Mouse (Mus musculus) neural tube, embryonic 12.5 days (tissue): ENCODE data around the gene Tmc8. TPM values are rescaled to one million over a fixed set of nuclear protein-coding genes. Genes with fewer than 3 reads are reported as not detected.
A peak's percentile ranks its signal among the peaks of the same experiment; 100 is the strongest.
"Not testable (repeated sequence)": the region's sequence is repeated elsewhere in the genome, so short reads cannot be mapped to it uniquely, and the experiment has no call there.

Experiments
- ATAC-seq: fragments of 200-750 bp; cut with Nextera tagmentation; 2 replicates; pipeline ENCODE4 v1.8.0; 2017; ENCODE audit warnings: low read depth, mild to moderate bottlenecking, moderate TSS enrichment, moderate library complexity; ENCODE audit not compliant: low FRiP score
- H3K27ac ChIP-seq: fragments of 300-500 bp; sonication (generic); 2 replicates; pipeline ENCODE4 v1.5.1; 2016
- H3K27me3 ChIP-seq: fragments of 300-500 bp; sonication (generic); replicated peaks from 2 replicates; pipeline ENCODE4 v1.6.1; 2016; ENCODE audit warnings: mild to moderate bottlenecking
- H3K36me3 ChIP-seq: fragments of 300-500 bp; sonication (generic); 2 replicates; pipeline ENCODE4 v1.6.1; 2016; ENCODE audit warnings: mild to moderate bottlenecking
- H3K4me1 ChIP-seq: fragments of 300-500 bp; sonication (generic); 2 replicates; pipeline ENCODE4 v1.6.1; 2016
- H3K4me2 ChIP-seq: fragments of 300-500 bp; sonication (generic); replicated peaks from 2 replicates; pipeline ENCODE4 v1.6.1; 2016; ENCODE audit warnings: mild to moderate bottlenecking
- H3K4me3 ChIP-seq: fragments of 300-500 bp; sonication (generic); 2 replicates; pipeline ENCODE4 v1.5.1; 2016
- H3K9ac ChIP-seq: fragments of 300-500 bp; sonication (generic); 2 replicates; pipeline ENCODE4 v1.6.1; 2016; ENCODE audit warnings: mild to moderate bottlenecking
- H3K9me3 ChIP-seq: fragments of 300-500 bp; sonication (generic); 2 replicates; pipeline ENCODE4 v1.6.1; 2016; ENCODE audit warnings: mild to moderate bottlenecking
- WGBS: fragments of 180-500 bp; shearing (Covaris S2); methylation state at CpG from one replicate; pipeline ENCODE4 v1.1.7; 2016; 5-methylcytosine and 5-hydroxymethylcytosine counted together
- polyA plus RNA-seq: library from polyadenylated mRNA; unstranded; fragments of >200 nt; fragmentation: Nextera tagmentation; extraction: Ambion mirVana; gene quantifications from 2 replicates; pipeline ENCODE4 v1.2.1, GENCODE M21; 2016

Tmc8 gene
- polyA plus RNA-seq, 1 experiment from 2014 or later = 1.0 TPM

DNA sequence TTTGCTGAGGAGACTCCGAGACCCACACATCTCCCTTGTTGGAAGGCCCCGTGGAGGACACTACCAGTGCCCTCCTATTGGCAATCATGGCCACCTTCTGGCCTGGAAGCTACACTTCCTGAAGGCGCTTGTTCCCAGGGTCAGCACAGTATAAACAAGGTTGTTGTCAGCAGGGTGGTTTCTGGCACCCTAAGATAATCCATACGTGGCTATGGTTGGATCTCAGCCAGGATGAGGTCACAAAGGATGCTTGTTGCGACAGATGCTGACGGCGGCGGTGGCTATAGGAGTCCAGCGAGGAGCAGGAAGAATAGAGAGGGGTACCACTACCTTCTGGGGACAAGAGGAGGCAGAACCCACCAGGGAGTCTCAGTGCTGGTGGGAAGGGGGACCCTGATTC, 48.5 kb downstream of the Tmc8 start:
- H3K27ac ChIP-seq = no peak overlapping the region
- H3K4me2 ChIP-seq = no peak overlapping the region
- WGBS = 87% methylated on average over 9 of the region's 9 CpGs
- H3K4me1 ChIP-seq = peaks cover 32% of the 10 kb centered on the region
- H3K36me3 ChIP-seq = no peaks in the 10 kb centered on the region
- H3K27me3 ChIP-seq = no peaks in the 10 kb centered on the region
- ATAC-seq = no peak
- H3K4me3 ChIP-seq = no peak overlapping the region
- no peaks in the 10 kb centered on the region for H3K9me3 ChIP-seq
- H3K9ac ChIP-seq = no peak overlapping the region

DNA sequence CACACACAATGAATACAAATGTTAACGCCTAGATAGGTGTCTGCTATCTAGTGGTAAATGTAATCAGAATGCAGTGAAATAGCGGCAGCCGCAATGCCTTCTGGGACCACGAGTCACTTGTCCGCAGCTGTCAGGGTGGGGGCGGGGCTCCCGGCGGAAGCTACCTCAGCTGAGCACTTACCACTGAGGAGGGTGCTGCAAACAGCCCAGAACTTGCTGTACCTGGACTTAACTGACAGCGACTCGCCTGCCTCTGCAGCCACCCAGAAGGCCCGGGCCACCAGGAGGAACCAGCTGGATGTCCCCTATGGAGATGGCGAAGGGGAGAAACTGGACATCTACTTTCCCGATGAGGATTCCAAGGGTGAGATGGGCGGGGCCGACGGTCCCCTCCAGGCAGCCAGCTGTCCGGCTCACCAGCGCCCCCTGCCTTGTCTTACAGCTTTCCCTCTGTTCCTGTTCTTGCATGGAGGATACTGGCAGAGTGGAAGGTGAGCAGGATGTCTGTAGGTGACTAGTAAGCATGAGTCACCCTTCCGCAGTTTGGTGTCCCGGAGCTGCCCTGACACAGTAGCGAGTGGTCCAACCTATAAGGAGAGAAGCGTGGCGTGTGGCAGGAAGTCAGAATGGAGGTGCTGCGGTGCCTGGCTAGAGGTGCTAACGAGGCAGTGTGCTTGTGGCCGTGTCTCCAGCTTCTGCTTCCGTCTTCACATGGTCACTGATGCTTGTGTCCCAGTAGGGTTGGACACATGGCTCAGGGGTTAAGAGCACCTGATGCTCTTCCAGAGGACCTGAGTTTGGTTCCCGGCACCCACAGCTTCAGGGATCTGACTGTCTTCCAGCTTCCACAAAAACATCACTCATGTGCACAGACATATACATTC, 50.5 kb downstream of the Tmc8 start:
- 0 out of 2 replicates have a peak overlapping the region, but pooled peaks have one; percentile 26 for H3K9ac ChIP-seq
- ATAC-seq = peak; percentile 64
- no peaks in the 10 kb centered on the region for H3K36me3 ChIP-seq
- H3K4me2 ChIP-seq = peak overlapping the region; percentile 61
- 19% methylated on average over 28 of the region's 28 CpGs for WGBS
- H3K27ac ChIP-seq = no peak overlapping the region; the same call in 1 of the 2 replicates
- H3K4me3 ChIP-seq = peak overlapping the region; percentile 36
- H3K4me1 ChIP-seq = peaks cover 15% of the 10 kb centered on the region; the same call in 1 of the 2 replicates
- H3K9me3 ChIP-seq = no peaks in the 10 kb centered on the region
- H3K27me3 ChIP-seq = no peaks in the 10 kb centered on the region

GRCm38 (mm10) chr11:117833509-117833908, 51.6 kb downstream of the Tmc8 start:
- 81% methylated on average over 6 of the region's 6 CpGs for whole genome bisulfite sequencing

GRCm38 (mm10) chr11:117834086-117834485, 52.2 kb downstream of the Tmc8 start:
- Histone ChIP-seq H3K4me2 (no peak overlapping the region), H3K27ac (no peak overlapping the region), H3K4me3 (no peak overlapping the region), H3K4me1 (0 out of 2 replicates have a peak, but pooled peaks cover 7% of the 10 kb centered on the region), H3K9ac (no peak overlapping the region), H3K27me3 (no peaks in the 10 kb centered on the region), H3K9me3 (no peaks in the 10 kb centered on the region), H3K36me3 (no peaks in the 10 kb centered on the region)
- ATAC-seq = no peak
- 95% methylated on average over 8 of the region's 8 CpGs for WGBS

More at GRCm38 (mm10) chr11:117833509-117833908, 51.6 kb downstream of the Tmc8 start:
- not testable (repeated sequence) for H3K36me3 ChIP-seq, H3K27me3 ChIP-seq, H3K4me1 ChIP-seq, H3K4me2 ChIP-seq, ATAC-seq, H3K9ac ChIP-seq, H3K9me3 ChIP-seq, H3K4me3 ChIP-seq, H3K27ac ChIP-seq

GRCm38 (mm10) chr11:117836306-117836705, 54.4 kb downstream of the Tmc8 start:
- ATAC-seq = no peak
- Histone ChIP-seq H3K4me2 (peak overlapping the region; percentile 36), H3K27me3 (no peaks in the 10 kb centered on the region), H3K4me1 (0 out of 2 replicates have a peak, but pooled peaks cover 7% of the 10 kb centered on the region), H3K4me3 (no peak overlapping the region), H3K9ac (no peak overlapping the region), H3K27ac (no peak overlapping the region), H3K9me3 (no peaks in the 10 kb centered on the region), H3K36me3 (no peaks in the 10 kb centered on the region)
- WGBS = 26% methylated on average over 13 of the region's 13 CpGs

DNA sequence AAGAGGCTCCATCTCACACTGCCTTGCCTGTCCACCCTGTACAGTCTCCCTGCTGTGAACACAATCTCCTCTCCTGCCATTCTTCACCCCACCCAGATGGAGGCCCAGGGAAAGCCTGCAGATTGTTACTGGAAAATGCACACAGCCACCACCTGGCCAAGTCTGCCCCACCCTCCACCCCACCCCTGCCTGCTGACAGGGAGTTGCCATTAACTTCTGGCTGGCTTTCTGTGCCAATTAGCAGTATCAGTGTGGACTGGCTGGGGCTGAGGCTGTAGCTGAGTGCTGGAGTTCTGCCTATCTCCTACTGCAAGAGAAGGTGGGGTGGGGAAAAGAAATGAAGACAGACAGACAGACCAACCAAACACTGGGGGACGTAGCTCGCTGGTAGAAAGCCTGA, 56.7 kb downstream of the Tmc8 start:
- Histone ChIP-seq H3K9ac (no peak overlapping the region), H3K36me3 (no peaks in the 10 kb centered on the region), H3K27ac (no peak overlapping the region), H3K4me1 (no peaks in the 10 kb centered on the region), H3K27me3 (no peaks in the 10 kb centered on the region), H3K4me3 (no peak overlapping the region), H3K4me2 (no peak overlapping the region), H3K9me3 (no peaks in the 10 kb centered on the region)
- WGBS = 78% methylated on average over 2 of the region's 2 CpGs
- ATAC-seq = no peak

DNA sequence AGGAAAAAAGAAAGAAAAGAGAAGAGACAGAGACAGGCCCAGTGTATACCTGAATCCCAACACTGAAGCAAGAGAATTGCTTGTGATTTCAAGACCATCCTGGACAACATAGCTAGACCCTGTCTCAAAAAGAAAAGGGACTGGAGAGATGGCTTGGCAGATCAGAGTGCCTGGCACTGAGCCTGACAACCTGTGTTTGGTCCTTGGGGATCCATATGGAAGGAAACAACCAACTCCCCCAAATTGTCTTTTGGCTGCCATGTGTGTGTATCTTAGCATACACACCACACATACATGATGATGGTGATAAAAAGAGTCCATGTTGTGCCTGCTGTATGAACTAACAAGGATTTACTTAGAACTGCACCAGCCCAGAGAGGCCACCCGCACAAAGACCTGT, 57.1 kb downstream of the Tmc8 start:
- no peak overlapping the region for H3K9ac ChIP-seq
- 93% methylated on average over 1 of the region's 1 CpGs for WGBS
- no peak overlapping the region for H3K4me2 ChIP-seq
- no peaks in the 10 kb centered on the region for H3K9me3 ChIP-seq
- H3K36me3 ChIP-seq = no peaks in the 10 kb centered on the region
- H3K27ac ChIP-seq = no peak overlapping the region
- no peak for ATAC-seq
- no peaks in the 10 kb centered on the region for H3K4me1 ChIP-seq
- no peak overlapping the region for H3K4me3 ChIP-seq
- no peaks in the 10 kb centered on the region for H3K27me3 ChIP-seq

DNA sequence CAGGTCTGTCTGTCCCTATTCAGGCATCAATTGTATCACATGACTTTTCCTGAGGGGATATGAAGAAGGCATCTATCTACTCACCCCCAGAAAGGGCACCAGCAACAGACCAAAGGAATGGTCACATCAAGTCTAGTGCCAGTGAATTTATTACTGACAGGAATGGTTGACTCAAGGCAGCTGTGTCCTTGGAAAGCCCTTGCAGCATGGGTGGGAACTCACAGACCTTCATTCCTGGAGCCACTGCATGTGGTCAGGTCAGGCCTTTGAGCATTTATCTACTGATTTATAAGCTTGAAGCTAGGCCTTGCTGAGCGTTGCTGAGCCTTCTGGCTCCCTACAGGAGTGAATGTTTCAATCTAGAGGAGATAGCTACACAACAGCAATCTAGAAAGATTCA, 59.0 kb downstream of the Tmc8 start:
- H3K27me3 ChIP-seq = no peaks in the 10 kb centered on the region
- no peak overlapping the region for H3K4me3 ChIP-seq
- no peaks in the 10 kb centered on the region for H3K36me3 ChIP-seq
- H3K4me2 ChIP-seq = no peak overlapping the region
- ATAC-seq = no peak
- no peak overlapping the region for H3K27ac ChIP-seq
- no peaks in the 10 kb centered on the region for H3K4me1 ChIP-seq
- WGBS = 44% methylated on average over 1 of the region's 1 CpGs
- H3K9me3 ChIP-seq = no peaks in the 10 kb centered on the region
- no peak overlapping the region for H3K9ac ChIP-seq

Other genes starting within 250 kb of the Tmc8 start
- gene Tnrc6c, start 127.8 kb upstream of the Tmc8 start, polyA plus RNA-seq = 25.0 and 26.6 TPM in 2 replicates
- gene Tmc6, start 122 bp downstream of the Tmc8 start, polyA plus RNA-seq = 11.2 and 11.5 TPM in 2 replicates
- 0.42 TPM in 1 of 2 replicates, not detected in the other for gene 6030468B19Rik, start 15.6 kb downstream of the Tmc8 start, polyA plus RNA-seq
- 0.70 TPM in 1 of 2 replicates, not detected in the other for gene Gm20708, start 27.6 kb downstream of the Tmc8 start, polyA plus RNA-seq
- gene Syngr2, start 27.6 kb downstream of the Tmc8 start, polyA plus RNA-seq = 19.0 and 19.4 TPM in 2 replicates
- 3.4 and 4.0 TPM in 2 replicates for gene Afmid, start 43.8 kb downstream of the Tmc8 start, polyA plus RNA-seq
- 53.8 and 54.4 TPM in 2 replicates for gene Tk1, start 44.0 kb downstream of the Tmc8 start, polyA plus RNA-seq
- gene Birc5, start 67.2 kb downstream of the Tmc8 start, polyA plus RNA-seq = 168 and 183 TPM in 2 replicates
- not detected in 2 replicates for gene Tmem235, start 78.7 kb downstream of the Tmc8 start, polyA plus RNA-seq
- gene Tha1, start 91.4 kb downstream of the Tmc8 start, polyA plus RNA-seq = 3.1 and 3.2 TPM in 2 replicates
- gene Socs3, start 188.0 kb downstream of the Tmc8 start, polyA plus RNA-seq = 9.2 and 10.1 TPM in 2 replicates
- 50.2 and 50.3 TPM in 2 replicates for gene Pgs1, start 204.2 kb downstream of the Tmc8 start, polyA plus RNA-seq